Comparison of ENCODE assay signal across 21 mouse cellular contexts in genomic region chr19:5496052-5496370, GRCm38 (mm10). TPM values are rescaled to one million over a fixed set of nuclear protein-coding genes. Genes with fewer than 3 reads are reported as not detected.
A peak's percentile ranks its signal among the peaks of the same experiment; 100 is the strongest.
DNase-seq lines count a peak whose midpoint lies in the region; ATAC-seq and TF ChIP-seq lines count a peak whose summit lies in the region.
"Had no signal": no experiment of that assay in that cellular context is flagged by ENCODE, and none has a peak within 500 bp of the region (broad histone marks: within the 10 kb centered on the region; RNA-seq: fewer than 3 reads in every experiment).

No protein-coding gene starts in this region.

- WGBS in hindbrain, embryonic 10.5 days = 91% methylated on average over 16 of the region's 16 CpGs
- 90% methylated on average over 16 of the region's 16 CpGs for WGBS in hindbrain, embryonic 11.5 days
- WGBS in midbrain, embryonic 12.5 days = 87% methylated on average over 16 of the region's 16 CpGs
- WGBS in midbrain, embryonic 10.5 days = 90% methylated on average over 16 of the region's 16 CpGs

- H3K27me3 ChIP-seq in hindbrain, embryonic 10.5 days (ENCODE audit: insufficient read depth, poor library complexity, severe bottlenecking) = no peaks in the 10 kb centered on the region
- H3K27me3 ChIP-seq in hindbrain, embryonic 11.5 days (ENCODE audit: control insufficient read depth, insufficient read depth, low read length) = no peaks in the 10 kb centered on the region
- no peaks in the 10 kb centered on the region for H3K27me3 ChIP-seq in midbrain, embryonic 12.5 days
- H3K27me3 ChIP-seq in midbrain, embryonic 10.5 days (ENCODE audit: low read depth, poor library complexity, severe bottlenecking) = no peaks in the 10 kb centered on the region
- H3K27me3 ChIP-seq in E14TG2a.4 (ENCODE audit: insufficient read depth, low read length) = no peaks in the 10 kb centered on the region
- H3K27me3 ChIP-seq: embryonic facial prominence, embryonic 13.5 days; forebrain, embryonic 12.5 days; hindbrain, embryonic 12.5 days had no signal

- no peak for DNase-seq in hindbrain, embryonic 10.5 days (ENCODE audit: low spot score)
- DNase-seq in hindbrain, embryonic 11.5 days (ENCODE audit: low spot score) = no peak
- DNase-seq in midbrain, embryonic 10.5 days (ENCODE audit: low spot score) = no peak
- DNase-seq in R1 (ENCODE audit: low read depth, low spot score) = peak; percentile 54
- no peak for DNase-seq in urinary bladder, adult 2 months (ENCODE audit: low spot score)
- DNase-seq in embryo, embryonic 11 days = no peak
- DNase-seq: adrenal gland, postnatal 25 days; cerebellum, adult 2 months; cerebellum, postnatal 25 days; gastrocnemius, postnatal 36 days; heart, postnatal 14 days; kidney, adult 18-20 months had no signal

- H3K4me3 ChIP-seq in hindbrain, embryonic 10.5 days = peak overlapping the region; percentile 20
- H3K4me3 ChIP-seq in hindbrain, embryonic 11.5 days (ENCODE audit: low read depth, low read length) = no peak overlapping the region
- H3K4me3 ChIP-seq in midbrain, embryonic 12.5 days = no peak overlapping the region
- H3K4me3 ChIP-seq in midbrain, embryonic 10.5 days = no peak overlapping the region
- H3K4me3 ChIP-seq in E14TG2a.4 (replicated peaks; ENCODE audit: low read length) = peak overlapping the region; percentile 23; the same call in 1 of the 2 replicates
- H3K4me3 ChIP-seq: embryonic facial prominence, embryonic 13.5 days; forebrain, embryonic 12.5 days; hindbrain, embryonic 12.5 days had no signal

- peaks cover 69% of the 10 kb centered on the region for H3K36me3 ChIP-seq in hindbrain, embryonic 10.5 days
- H3K36me3 ChIP-seq in hindbrain, embryonic 11.5 days (ENCODE audit: control insufficient read depth, insufficient read depth, low read length) = peaks cover 10% of the 10 kb centered on the region; the same call in 1 of the 2 replicates
- peaks cover 58% of the 10 kb centered on the region for H3K36me3 ChIP-seq in midbrain, embryonic 12.5 days
- peaks cover 61% of the 10 kb centered on the region for H3K36me3 ChIP-seq in midbrain, embryonic 10.5 days
- peaks cover 68% of the 10 kb centered on the region for H3K36me3 ChIP-seq in E14TG2a.4 (ENCODE audit: insufficient read depth, low read length)

- TF ChIP-seq CTCF in E14TG2a.4 (conservative IDR thresholded peaks at IDR 0.05; ENCODE audit: low read length) = no peak

- H3K4me2 ChIP-seq in hindbrain, embryonic 11.5 days (replicated peaks; ENCODE audit: low read depth, low read length) = no peak overlapping the region
- no peak overlapping the region for H3K4me2 ChIP-seq in midbrain, embryonic 12.5 days (replicated peaks)
- H3K4me2 ChIP-seq: embryonic facial prominence, embryonic 13.5 days; forebrain, embryonic 12.5 days; hindbrain, embryonic 12.5 days had no signal

- H3K9ac ChIP-seq in hindbrain, embryonic 11.5 days (ENCODE audit: low read depth, low read length) = no peak overlapping the region
- H3K9ac ChIP-seq in midbrain, embryonic 12.5 days (replicated peaks) = no peak overlapping the region
- H3K9ac ChIP-seq: embryonic facial prominence, embryonic 13.5 days; forebrain, embryonic 12.5 days; hindbrain, embryonic 12.5 days had no signal

- H3K4me1 ChIP-seq in hindbrain, embryonic 10.5 days (replicated peaks) = peaks cover 21% of the 10 kb centered on the region
- H3K4me1 ChIP-seq in hindbrain, embryonic 11.5 days (replicated peaks; ENCODE audit: control insufficient read depth, insufficient read depth, low read length) = peaks cover 3% of the 10 kb centered on the region; the same call in 1 of the 2 replicates
- peaks cover 18% of the 10 kb centered on the region for H3K4me1 ChIP-seq in midbrain, embryonic 12.5 days
- H3K4me1 ChIP-seq in midbrain, embryonic 10.5 days = peaks cover 14% of the 10 kb centered on the region
- peaks cover 65% of the 10 kb centered on the region for H3K4me1 ChIP-seq in E14TG2a.4 (replicated peaks; ENCODE audit: low read depth, low read length)

- H3K27ac ChIP-seq in hindbrain, embryonic 10.5 days = no peak overlapping the region
- H3K27ac ChIP-seq in hindbrain, embryonic 11.5 days (ENCODE audit: low read depth, low read length) = no peak overlapping the region
- 0 out of 2 replicates have a peak overlapping the region, but pooled peaks have one; percentile 17 for H3K27ac ChIP-seq in midbrain, embryonic 12.5 days (replicated peaks)
- H3K27ac ChIP-seq in midbrain, embryonic 10.5 days (replicated peaks) = no peak overlapping the region
- H3K27ac ChIP-seq: embryonic facial prominence, embryonic 13.5 days; forebrain, embryonic 12.5 days; hindbrain, embryonic 12.5 days had no signal

- no peak for ATAC-seq in hindbrain, embryonic 11.5 days (ENCODE audit: low FRiP score)
- ATAC-seq in midbrain, embryonic 12.5 days (ENCODE audit: low FRiP score, low read depth) = no peak
- ATAC-seq: activated CD4-positive, CD25-positive, alpha-beta regulatory T cell, adult 4 months; forebrain, embryonic 16.5 days; hindbrain, embryonic 16.5 days; inflammation-experienced regulatory T-cells, adult 6 months had no signal

- no peaks in the 10 kb centered on the region for H3K9me3 ChIP-seq in hindbrain, embryonic 10.5 days
- H3K9me3 ChIP-seq in hindbrain, embryonic 11.5 days (ENCODE audit: control insufficient read depth, low read length) = no peaks in the 10 kb centered on the region
- no peaks in the 10 kb centered on the region for H3K9me3 ChIP-seq in midbrain, embryonic 12.5 days
- no peaks in the 10 kb centered on the region for H3K9me3 ChIP-seq in midbrain, embryonic 10.5 days (replicated peaks)
- no peaks in the 10 kb centered on the region for H3K9me3 ChIP-seq in E14TG2a.4 (ENCODE audit: low read length)
- H3K9me3 ChIP-seq: embryonic facial prominence, embryonic 13.5 days; forebrain, embryonic 12.5 days; hindbrain, embryonic 12.5 days had no signal

RNA-seq across cellular contexts. Expression of gene Cfl1, which starts 5.8 kb away (rescaled TPM):
- 3,259 and 3,562 TPM in 2 replicates for polyA plus RNA-seq in hindbrain, embryonic 10.5 days (2016; fragmentation: Nextera tagmentation; extraction: Ambion mirVana)
- 3,904 and 4,056 TPM in 2 replicates for polyA plus RNA-seq in hindbrain, embryonic 11.5 days (2014; fragmentation: Nextera tagmentation; extraction: Ambion mirVana)
- polyA plus RNA-seq in midbrain, embryonic 12.5 days (2016; fragmentation: Nextera tagmentation; extraction: Ambion mirVana) = 3,169 and 3,187 TPM in 2 replicates
- 3,131 and 3,331 TPM in 2 replicates for polyA plus RNA-seq in midbrain, embryonic 10.5 days (2016; fragmentation: Nextera tagmentation; extraction: Ambion mirVana)
- 669 and 714 TPM in 2 replicates for polyA plus RNA-seq in urinary bladder, adult 2 months (2012; rRNA removed)

RNA-seq across cellular contexts. Expression of gene 1700020D05Rik, which starts 7.6 kb away (rescaled TPM):
- polyA plus RNA-seq in hindbrain, embryonic 10.5 days (2016; fragmentation: Nextera tagmentation; extraction: Ambion mirVana) = not detected in 2 replicates
- polyA plus RNA-seq in hindbrain, embryonic 11.5 days (2014; fragmentation: Nextera tagmentation; extraction: Ambion mirVana) = 0.34 TPM in 1 of 2 replicates, not detected in the other
- polyA plus RNA-seq in midbrain, embryonic 12.5 days (2016; fragmentation: Nextera tagmentation; extraction: Ambion mirVana) = 0.22 TPM in 1 of 2 replicates, not detected in the other
- not detected in 2 replicates for polyA plus RNA-seq in midbrain, embryonic 10.5 days (2016; fragmentation: Nextera tagmentation; extraction: Ambion mirVana)
- polyA plus RNA-seq in urinary bladder, adult 2 months (2012; rRNA removed) = 1.5 and 2.2 TPM in 2 replicates
- polyA plus RNA-seq: embryonic facial prominence, embryonic 13.5 days had no signal

RNA-seq across cellular contexts. Expression of gene Mus81, which starts 7.8 kb away (rescaled TPM):
- 43.7 and 51.4 TPM in 2 replicates for polyA plus RNA-seq in hindbrain, embryonic 10.5 days (2016; fragmentation: Nextera tagmentation; extraction: Ambion mirVana)
- polyA plus RNA-seq in hindbrain, embryonic 11.5 days (2014; fragmentation: Nextera tagmentation; extraction: Ambion mirVana) = 38.8 and 44.3 TPM in 2 replicates
- 47.7 and 50.1 TPM in 2 replicates for polyA plus RNA-seq in midbrain, embryonic 12.5 days (2016; fragmentation: Nextera tagmentation; extraction: Ambion mirVana)
- 41.3 and 47.0 TPM in 2 replicates for polyA plus RNA-seq in midbrain, embryonic 10.5 days (2016; fragmentation: Nextera tagmentation; extraction: Ambion mirVana)
- polyA plus RNA-seq in urinary bladder, adult 2 months (2012; rRNA removed) = 23.3 and 32.8 TPM in 2 replicates

RNA-seq across cellular contexts. Expression of gene Snx32, which starts 14.3 kb away (rescaled TPM):
- 8.9 and 18.7 TPM in 2 replicates for polyA plus RNA-seq in hindbrain, embryonic 10.5 days (2016; fragmentation: Nextera tagmentation; extraction: Ambion mirVana)
- polyA plus RNA-seq in hindbrain, embryonic 11.5 days (2014; fragmentation: Nextera tagmentation; extraction: Ambion mirVana) = 21.2 and 22.2 TPM in 2 replicates
- 35.9 and 36.0 TPM in 2 replicates for polyA plus RNA-seq in midbrain, embryonic 12.5 days (2016; fragmentation: Nextera tagmentation; extraction: Ambion mirVana)
- 9.6 and 15.3 TPM in 2 replicates for polyA plus RNA-seq in midbrain, embryonic 10.5 days (2016; fragmentation: Nextera tagmentation; extraction: Ambion mirVana)
- 33.0 and 37.7 TPM in 2 replicates for polyA plus RNA-seq in urinary bladder, adult 2 months (2012; rRNA removed)

RNA-seq across cellular contexts. Expression of gene Efemp2, which starts 22.3 kb away (rescaled TPM):
- polyA plus RNA-seq in hindbrain, embryonic 10.5 days (2016; fragmentation: Nextera tagmentation; extraction: Ambion mirVana) = 62.7 and 71.3 TPM in 2 replicates
- 51.2 and 55.7 TPM in 2 replicates for polyA plus RNA-seq in hindbrain, embryonic 11.5 days (2014; fragmentation: Nextera tagmentation; extraction: Ambion mirVana)
- 57.9 and 68.9 TPM in 2 replicates for polyA plus RNA-seq in midbrain, embryonic 12.5 days (2016; fragmentation: Nextera tagmentation; extraction: Ambion mirVana)
- polyA plus RNA-seq in midbrain, embryonic 10.5 days (2016; fragmentation: Nextera tagmentation; extraction: Ambion mirVana) = 67.6 and 69.1 TPM in 2 replicates
- polyA plus RNA-seq in urinary bladder, adult 2 months (2012; rRNA removed) = 77.3 and 86.8 TPM in 2 replicates

Comparison
In these comparisons a context has a peak if more than half of its experiments do, and no peak if none do; other contexts are left out.
1. H3K4me3 ChIP-seq: peak in hindbrain, embryonic 10.5 days (single experiment) and E14TG2a.4 (single experiment); none in hindbrain, embryonic 11.5 days (single experiment), midbrain, embryonic 12.5 days (single experiment) and midbrain, embryonic 10.5 days (single experiment).